Mouse (Mus musculus) brain, embryonic 14.5 days (tissue): Measurements from ENCODE around the gene Zfp787. TPM values are rescaled to one million over a fixed set of nuclear protein-coding genes. Genes with fewer than 3 reads are reported as not detected.
A peak's percentile ranks its signal among the peaks of the same experiment; 100 is the strongest.

Experiments used
- DNase-seq: peaks from one replicate; pipeline ENCODE4 v3.0.0-alpha.2; 2011; ENCODE audit warnings: low read depth
- CTCF ChIP-seq: fragments of 200-500 bp; IDR thresholded peaks from 2 replicates; pipeline ENCODE4 v1.5.1; 2012; ENCODE audit warnings: inconsistent platforms, mild to moderate bottlenecking, moderate library complexity, borderline replicate concordance; ENCODE audit not compliant: insufficient read depth, insufficient read length; ENCODE audit errors: extremely low read depth
- POLR2A ChIP-seq: fragments of 200-500 bp; IDR thresholded peaks from 2 replicates; pipeline ENCODE4 v1.6.1; 2012; ENCODE audit warnings: mild to moderate bottlenecking, inconsistent platforms, borderline replicate concordance; ENCODE audit not compliant: poor library complexity, insufficient read depth, insufficient read length, severe bottlenecking; ENCODE audit errors: extremely low read depth
- polyA plus RNA-seq: library from polyadenylated mRNA; depleted of rRNA; stranded (reverse); fragments of >200 nt; gene quantifications from 2 replicates; pipeline ENCODE4 v1.2.3, GENCODE M21; 2012; rRNA removed

Gene Zfp787
- 47.4 and 54.0 TPM in 2 replicates for polyA plus RNA-seq

- no peak for TF ChIP-seq CTCF
- peak; percentile 56; the same call in 1 of the 2 replicates for TF ChIP-seq POLR2A
- DNase-seq = peak; percentile 99
These were observed at the start of gene Zfp787 for GRCm38 (mm10) chr7:6155901-6156411. Gene Zfp787, minus strand, starts transcription at chr7:6155997.

- no peak for DNase-seq
- TF ChIP-seq POLR2A (no peak), CTCF (no peak)
These were observed 48.4 kb upstream of the Zfp787 start for GRCm38 (mm10) chr7:6204200-6204599.

GRCm38 (mm10) chr7:6196790-6197189 lies 41.0 kb upstream of the Zfp787 start, which contains the start of gene Galp:
Gene Galp, plus strand, starts transcription at chr7:6197090.
- TF ChIP-seq CTCF = no peak
- TF ChIP-seq POLR2A = no peak
- no peak for DNase-seq

GRCm38 (mm10) chr7:6195777-6196176 lies 40.0 kb upstream of the Zfp787 start:
- no peak for DNase-seq
- TF ChIP-seq CTCF (0 out of 2 replicates have a peak, but pooled peaks have one; percentile 8), POLR2A (no peak)

- TF ChIP-seq CTCF (peak; percentile 92), POLR2A (no peak)
These were observed 38.3 kb upstream of the Zfp787 start for GRCm38 (mm10) chr7:6194129-6194528.

GRCm38 (mm10) chr7:6191376-6191775 lies 35.6 kb upstream of the Zfp787 start:
- DNase-seq = peak; percentile 75
- no peak for TF ChIP-seq POLR2A
- TF ChIP-seq CTCF = peak; percentile 75; the same call in 1 of the 2 replicates

More at GRCm38 (mm10) chr7:6194129-6194528, 38.3 kb upstream of the Zfp787 start:
- DNase-seq = peak; percentile 56

GRCm38 (mm10) chr7:6189542-6189941 lies 33.7 kb upstream of the Zfp787 start:
- DNase-seq = no peak
- TF ChIP-seq CTCF (peak; percentile 11; the same call in 1 of the 2 replicates), POLR2A (no peak)

- TF ChIP-seq CTCF (no peak), POLR2A (no peak)
- no peak for DNase-seq
These were observed 31.0 kb upstream of the Zfp787 start for GRCm38 (mm10) chr7:6186756-6187155.

GRCm38 (mm10) chr7:6186176-6186575 lies 30.4 kb upstream of the Zfp787 start:
- no peak for DNase-seq
- no peak for TF ChIP-seq POLR2A
- no peak for TF ChIP-seq CTCF

- TF ChIP-seq CTCF (no peak), POLR2A (no peak)
- DNase-seq = no peak
These were observed 29.6 kb upstream of the Zfp787 start for GRCm38 (mm10) chr7:6185391-6185790.

GRCm38 (mm10) chr7:6184521-6184920 lies 28.7 kb upstream of the Zfp787 start:
- peak; percentile 14 for DNase-seq
- no peak for TF ChIP-seq CTCF
- no peak for TF ChIP-seq POLR2A

- no peak for TF ChIP-seq POLR2A
- TF ChIP-seq CTCF = no peak
- DNase-seq = no peak
These were observed 28.0 kb upstream of the Zfp787 start for GRCm38 (mm10) chr7:6183802-6184201.
